Mouse (Mus musculus) spleen, postnatal 4 days (tissue): ENCODE data around the gene Ambp.

Source experiments
- DNase-seq, 2 experiments: peaks; one replicate each; pipeline ENCODE4 v3.0.0; 2022; ENCODE audit warnings: low spot score in 2 of 2

Ambp gene

GRCm38 (mm10) chr4:63118639-63119437, 35.8 kb downstream of the Ambp start:
- DNase-seq, result peak; percentile 44 to 81

- DNase-seq, result no peak
Observed at GRCm38 (mm10) chr4:63105651-63106050, 48.9 kb downstream of the Ambp start.

GRCm38 (mm10) chr4:63102025-63102424, 52.6 kb downstream of the Ambp start:
- no peak for DNase-seq

- DNase-seq, result no peak
Observed at GRCm38 (mm10) chr4:63100478-63100877, 54.1 kb downstream of the Ambp start.

GRCm38 (mm10) chr4:63097603-63098002, 57.0 kb downstream of the Ambp start:
- no peak for DNase-seq
